Mouse (Mus musculus): ENCODE measurements around the gene Olfr620. TPM values are rescaled to one million over a fixed set of nuclear protein-coding genes. Genes with fewer than 3 reads are reported as not detected.

The Olfr620 gene
- total RNA-seq (2021) = not detected
- long read RNA-seq, experiment 1 = 0 reads
- long read RNA-seq, experiment 2 = 0 reads

DNA sequence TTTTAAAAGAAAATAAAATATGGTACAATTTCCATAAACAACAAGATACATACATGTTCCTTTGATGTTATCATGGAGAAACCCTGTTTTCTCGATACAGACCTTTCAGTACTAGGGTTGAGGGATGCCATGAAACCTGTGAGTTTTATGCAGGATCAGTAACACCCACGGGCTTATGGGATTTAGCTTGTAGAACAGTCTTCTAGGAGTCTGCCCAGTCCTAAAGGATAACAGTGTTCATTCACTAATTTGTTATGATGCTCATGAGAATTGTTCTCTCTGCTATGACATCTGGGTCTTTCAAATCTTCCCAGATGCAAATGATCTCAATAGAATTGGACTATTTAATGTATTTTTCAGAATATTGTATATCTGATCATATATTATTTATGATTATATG, at the start of gene Olfr620:
Olfr620 (minus strand) TSS at position 101 of the 400 bp plus-strand sequence.
- DNase-seq (ENCODE audit: low spot score) = no peak

- DNase-seq (ENCODE audit: low spot score) = no peak
Measured at GRCm38 (mm10) chr7:103644070-103644469, 31.7 kb upstream of the Olfr620 start.

GRCm38 (mm10) chr7:103642602-103643001, 30.3 kb upstream of the Olfr620 start, which contains the start of gene Olfr622:
TSS of gene Olfr622 (minus strand) at chr7:103642702.
- no peak for DNase-seq (ENCODE audit: low spot score)

DNA sequence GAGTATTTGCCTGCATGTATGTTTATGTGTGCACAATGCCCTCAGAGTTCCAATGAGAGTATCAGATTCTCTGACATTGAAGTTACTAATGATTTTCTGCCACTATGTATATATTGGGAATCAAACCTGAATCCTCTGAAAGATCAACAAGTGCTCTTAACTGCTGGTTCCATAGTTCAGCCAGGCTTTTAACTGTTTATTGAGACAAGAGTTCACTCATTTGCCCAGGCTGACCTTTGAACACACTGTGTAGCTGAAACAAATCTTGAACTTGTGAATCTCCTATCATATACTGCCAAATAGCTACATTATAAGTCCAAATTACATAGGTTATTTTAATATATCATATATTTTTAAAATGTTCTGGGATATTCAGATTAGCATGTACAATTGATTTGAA, 24.5 kb upstream of the Olfr620 start:
- no peak for DNase-seq (ENCODE audit: low spot score)

DNA sequence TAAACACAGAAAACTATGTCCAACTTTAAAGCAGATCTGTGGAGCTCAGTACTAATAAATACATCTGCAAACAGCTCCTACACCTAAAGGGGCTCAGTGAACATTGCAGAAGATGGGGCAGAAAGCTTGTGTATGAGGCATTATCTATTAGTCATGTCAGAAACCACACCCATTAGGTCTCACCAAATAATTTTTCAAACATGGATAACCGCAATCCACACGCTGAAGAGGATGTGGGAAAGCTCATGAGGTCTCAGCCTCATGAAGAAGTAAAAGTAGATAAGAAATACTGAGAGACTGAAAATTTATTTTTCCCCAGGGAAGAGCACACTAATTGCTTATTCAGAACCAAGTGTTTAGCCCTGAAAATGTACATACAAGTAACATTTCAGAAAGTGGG, 4.9 kb downstream of the Olfr620 start:
- no peak for DNase-seq (ENCODE audit: low spot score)

- no peak for DNase-seq (ENCODE audit: low spot score)
Measured at GRCm38 (mm10) chr7:103600275-103600674, 12.1 kb downstream of the Olfr620 start, which contains the start of gene Olfr619. TSS of gene Olfr619 (plus strand) at chr7:103600575.

GRCm38 (mm10) chr7:103589803-103590202, 22.5 kb downstream of the Olfr620 start, which contains the start of gene Olfr618:
TSS of gene Olfr618 (plus strand) at chr7:103590103.
- no peak for DNase-seq (ENCODE audit: low spot score)

- DNase-seq (ENCODE audit: low spot score) = no peak
Measured at GRCm38 (mm10) chr7:103572761-103573160, 39.6 kb downstream of the Olfr620 start, which contains the start of gene Olfr617. TSS of gene Olfr617 (plus strand) at chr7:103573061.

- DNase-seq (ENCODE audit: low spot score) = no peak
Measured at GRCm38 (mm10) chr7:103569043-103569442, 43.3 kb downstream of the Olfr620 start, which contains the start of gene Olfr616. TSS of gene Olfr616 (minus strand) at chr7:103569143.

GRCm38 (mm10) chr7:103555779-103556178, 56.6 kb downstream of the Olfr620 start, which contains the start of gene Olfr615:
TSS of gene Olfr615 (plus strand) at chr7:103556079.
- no peak for DNase-seq (ENCODE audit: low spot score)

Small RNAs within 50 kb of the gene (microRNA-seq; reads per million reads assigned to microRNA genes)
- not detected for gene Gm26506

Other genes starting within 250 kb of the Olfr620 start
- gene Olfr601, start 249.9 kb downstream of the Olfr620 start, total RNA-seq (2021) = not detected
- gene Olfr603, start 226.4 kb downstream of the Olfr620 start, total RNA-seq (2021) = not detected
- gene Usp17lc, start 197.5 kb downstream of the Olfr620 start, total RNA-seq (2021) = not detected
- not detected for gene Olfr605, start 167.1 kb downstream of the Olfr620 start, total RNA-seq (2021)
- gene Olfr606, start 163.5 kb downstream of the Olfr620 start, total RNA-seq (2021) = not detected
- gene Olfr607, start 148.4 kb downstream of the Olfr620 start, total RNA-seq (2021) = not detected
- gene Olfr608, start 142.7 kb downstream of the Olfr620 start, total RNA-seq (2021) = not detected
- gene Olfr609, start 114.5 kb downstream of the Olfr620 start, total RNA-seq (2021) = not detected
- gene Olfr610, start 100.4 kb downstream of the Olfr620 start, total RNA-seq (2021) = not detected
- not detected for gene Olfr611, start 91.7 kb downstream of the Olfr620 start, total RNA-seq (2021)
- gene Olfr612, start 69.8 kb downstream of the Olfr620 start, total RNA-seq (2021) = not detected
- not detected for gene Olfr613, start 64.5 kb downstream of the Olfr620 start, total RNA-seq (2021)
- gene Olfr615, start 56.5 kb downstream of the Olfr620 start, total RNA-seq (2021) = not detected
- gene Olfr616, start 43.4 kb downstream of the Olfr620 start, total RNA-seq (2021) = not detected
- gene Olfr617, start 39.5 kb downstream of the Olfr620 start, total RNA-seq (2021) = not detected
- gene Olfr618, start 22.4 kb downstream of the Olfr620 start, total RNA-seq (2021) = not detected
- gene Olfr619, start 12.0 kb downstream of the Olfr620 start, total RNA-seq (2021) = not detected
- not detected for gene Olfr622, start 30.2 kb upstream of the Olfr620 start, total RNA-seq (2021)
- not detected for gene Olfr623, start 51.2 kb upstream of the Olfr620 start, total RNA-seq (2021)
- gene Olfr624, start 58.7 kb upstream of the Olfr620 start, total RNA-seq (2021) = not detected
- gene Olfr625-ps1, start 70.2 kb upstream of the Olfr620 start, total RNA-seq (2021) = not detected
- not detected for gene Olfr243, start 102.1 kb upstream of the Olfr620 start, total RNA-seq (2021)
- gene Olfr628, start 117.8 kb upstream of the Olfr620 start, total RNA-seq (2021) = not detected
- not detected for gene Olfr629, start 132.4 kb upstream of the Olfr620 start, total RNA-seq (2021)
- gene Olfr630, start 144.8 kb upstream of the Olfr620 start, total RNA-seq (2021) = not detected
- not detected for gene Olfr69, start 159.1 kb upstream of the Olfr620 start, total RNA-seq (2021)
- not detected for gene Olfr68, start 167.2 kb upstream of the Olfr620 start, total RNA-seq (2021)
- gene Olfr67, start 179.3 kb upstream of the Olfr620 start, total RNA-seq (2021) = not detected
- gene Hbb-bt, start 201.5 kb upstream of the Olfr620 start, total RNA-seq (2021) = 10 to 100 TPM; 28.0 to 32.7 TPM
- 100 to 1,000 TPM; 317 to 407 TPM for gene Hbb-bs, start 215.6 kb upstream of the Olfr620 start, total RNA-seq (2021)
- not detected for gene Hbb-bh2, start 228.0 kb upstream of the Olfr620 start, total RNA-seq (2021)
- not detected for gene Hbb-bh1, start 230.6 kb upstream of the Olfr620 start, total RNA-seq (2021)
- not detected for gene Hbb-y, start 240.7 kb upstream of the Olfr620 start, total RNA-seq (2021)

All from gastrocnemius, adult 18-20 months (tissue).